Mouse (Mus musculus) liver, embryonic 12.5 days (tissue): ENCODE measurements at regions not wholly inside any gene's neighbourhood (a gene's known extent, or its start where the extent isn't known, plus 50 kb on each side); places are given as distances from the start of the nearest gene placed in this dataset.

Source experiments
- ATAC-seq: fragments of 200-750 bp; cut with Nextera tagmentation; 2 replicates; pipeline ENCODE4 v1.8.0; 2017; ENCODE audit warnings: moderate number of reproducible peaks, mild to moderate bottlenecking, moderate library complexity
- H3K27ac ChIP-seq: fragments of 300-500 bp; sonication (generic); 2 replicates; pipeline ENCODE4 v1.5.1; 2016; ENCODE audit warnings: mild to moderate bottlenecking
- H3K27me3 ChIP-seq: fragments of 300-500 bp; sonication (generic); replicated peaks from 2 replicates; pipeline ENCODE4 v1.6.1; 2016; ENCODE audit warnings: mild to moderate bottlenecking, moderate library complexity
- H3K36me3 ChIP-seq: fragments of 300-500 bp; sonication (generic); 2 replicates; pipeline ENCODE4 v1.6.1; 2016; ENCODE audit warnings: mild to moderate bottlenecking, moderate library complexity
- H3K4me1 ChIP-seq: fragments of 300-500 bp; sonication (generic); 2 replicates; pipeline ENCODE4 v1.6.1; 2016
- H3K4me2 ChIP-seq: fragments of 300-500 bp; sonication (generic); 2 replicates; pipeline ENCODE4 v1.6.1; 2016; ENCODE audit warnings: mild to moderate bottlenecking, moderate library complexity
- H3K4me3 ChIP-seq: fragments of 300-500 bp; sonication (generic); 2 replicates; pipeline ENCODE4 v1.5.1; 2016; ENCODE audit warnings: mild to moderate bottlenecking, moderate library complexity
- H3K9ac ChIP-seq: fragments of 300-500 bp; sonication (generic); 2 replicates; pipeline ENCODE4 v1.6.1; 2016; ENCODE audit warnings: mild to moderate bottlenecking, moderate library complexity
- H3K9me3 ChIP-seq: fragments of 300-500 bp; sonication (generic); replicated peaks from 2 replicates; pipeline ENCODE4 v1.6.1; 2016; ENCODE audit warnings: mild to moderate bottlenecking, moderate library complexity
- WGBS: fragments of 180-500 bp; shearing (Covaris S2); methylation state at CpG from one replicate; pipeline ENCODE4 v1.1.7; 2016; ENCODE audit not compliant: insufficient replicate concordance; 5-methylcytosine and 5-hydroxymethylcytosine counted together

GRCm38 (mm10) chr15:102776218-102776850 lies 54.4 kb upstream of the Calcoco1 start:
- 39% methylated on average over 11 of the region's 11 CpGs for whole genome bisulfite sequencing
- H3K4me3 ChIP-seq = no peak overlapping the region
- peaks cover 21% of the 10 kb centered on the region for H3K27me3 ChIP-seq
- no peak overlapping the region for H3K27ac ChIP-seq
- no peaks in the 10 kb centered on the region for H3K4me1 ChIP-seq
- H3K4me2 ChIP-seq = no peak overlapping the region
- no peak for ATAC-seq
- H3K9ac ChIP-seq = no peak overlapping the region
- no peaks in the 10 kb centered on the region for H3K36me3 ChIP-seq
- H3K9me3 ChIP-seq = no peaks in the 10 kb centered on the region

DNA sequence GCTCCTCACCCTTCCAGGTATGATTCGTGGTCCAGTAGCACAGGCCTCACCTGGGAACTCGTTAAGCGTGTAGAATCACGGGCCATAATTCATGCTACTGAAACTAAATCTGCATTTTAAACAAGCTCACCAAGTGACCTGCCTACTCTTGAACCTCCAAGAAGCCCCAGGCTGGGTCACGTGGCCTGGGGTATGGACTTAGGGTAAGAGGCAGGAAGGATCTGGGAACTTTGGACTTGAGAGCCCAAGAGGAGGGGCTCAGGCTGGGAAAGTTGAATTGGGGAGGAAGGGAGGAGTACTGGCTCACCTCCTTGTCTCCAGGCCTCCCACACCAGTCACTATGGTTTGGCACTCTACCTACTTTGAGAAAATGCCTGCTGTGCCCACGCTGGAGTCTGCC lies 58.6 kb upstream of the Calcoco1 start:
- H3K9me3 ChIP-seq = no peaks in the 10 kb centered on the region
- H3K27me3 ChIP-seq = peaks cover 36% of the 10 kb centered on the region
- H3K4me1 ChIP-seq = no peaks in the 10 kb centered on the region
- WGBS = 58% methylated on average over 6 of the region's 6 CpGs
- no peak overlapping the region for H3K4me3 ChIP-seq
- H3K9ac ChIP-seq = no peak overlapping the region
- H3K36me3 ChIP-seq = no peaks in the 10 kb centered on the region
- no peak for ATAC-seq
- H3K27ac ChIP-seq = no peak overlapping the region
- no peak overlapping the region for H3K4me2 ChIP-seq

- no peak overlapping the region for H3K4me2 ChIP-seq
- peaks cover 54% of the 10 kb centered on the region for H3K27me3 ChIP-seq
- no peaks in the 10 kb centered on the region for H3K4me1 ChIP-seq
- H3K9me3 ChIP-seq = no peaks in the 10 kb centered on the region
- H3K36me3 ChIP-seq = no peaks in the 10 kb centered on the region
- no peak overlapping the region for H3K4me3 ChIP-seq
- ATAC-seq = no peak
- WGBS = 44% methylated on average over 9 of the region's 9 CpGs
- no peak overlapping the region for H3K27ac ChIP-seq
- H3K9ac ChIP-seq = no peak overlapping the region
Measured at GRCm38 (mm10) chr15:102782988-102783799, 61.2 kb upstream of the Calcoco1 start.

DNA sequence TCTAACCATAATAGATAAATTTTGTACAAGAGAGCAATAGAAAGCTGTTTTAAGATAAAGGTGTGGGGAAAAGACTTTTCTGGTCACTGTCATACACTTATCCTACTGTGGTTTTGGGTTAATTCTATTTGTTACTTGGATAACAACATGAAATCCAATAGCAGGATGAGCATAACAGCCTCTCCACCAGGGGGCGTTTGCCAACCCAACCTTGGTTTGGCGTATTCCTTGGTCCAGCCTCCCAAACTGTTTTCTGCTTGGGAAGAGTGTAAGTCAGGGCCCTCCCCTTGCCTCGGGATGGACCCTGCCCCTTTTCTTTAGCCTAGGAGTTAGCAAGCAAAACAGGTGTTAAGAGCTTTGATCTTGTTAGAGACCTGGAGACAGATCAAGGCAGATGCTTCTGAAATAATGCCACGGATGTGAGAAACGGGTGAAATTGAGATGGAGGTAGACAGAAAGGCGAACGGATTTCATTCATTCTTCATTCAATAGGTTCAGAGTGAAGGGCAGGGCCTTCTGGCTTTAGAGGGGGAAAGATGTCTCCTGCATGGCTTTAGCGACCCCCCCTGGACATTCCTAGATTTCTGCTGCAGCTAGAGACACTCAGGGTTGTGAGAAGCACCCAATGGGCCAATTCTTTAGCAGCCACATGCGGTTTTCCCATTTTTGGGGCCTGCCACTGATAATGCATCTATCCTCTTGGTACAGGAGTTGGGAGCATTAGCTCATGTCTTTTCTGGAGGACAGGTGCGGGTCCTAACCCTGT lies 63.3 kb upstream of the Calcoco1 start:
- H3K27me3 ChIP-seq = peaks cover 66% of the 10 kb centered on the region
- no peak overlapping the region for H3K4me3 ChIP-seq
- H3K36me3 ChIP-seq = no peaks in the 10 kb centered on the region
- H3K4me1 ChIP-seq = no peaks in the 10 kb centered on the region
- H3K27ac ChIP-seq = no peak overlapping the region
- ATAC-seq = no peak
- no peak overlapping the region for H3K4me2 ChIP-seq
- no peak overlapping the region for H3K9ac ChIP-seq
- no peaks in the 10 kb centered on the region for H3K9me3 ChIP-seq
- 23% methylated on average over 10 of the region's 10 CpGs for WGBS

DNA sequence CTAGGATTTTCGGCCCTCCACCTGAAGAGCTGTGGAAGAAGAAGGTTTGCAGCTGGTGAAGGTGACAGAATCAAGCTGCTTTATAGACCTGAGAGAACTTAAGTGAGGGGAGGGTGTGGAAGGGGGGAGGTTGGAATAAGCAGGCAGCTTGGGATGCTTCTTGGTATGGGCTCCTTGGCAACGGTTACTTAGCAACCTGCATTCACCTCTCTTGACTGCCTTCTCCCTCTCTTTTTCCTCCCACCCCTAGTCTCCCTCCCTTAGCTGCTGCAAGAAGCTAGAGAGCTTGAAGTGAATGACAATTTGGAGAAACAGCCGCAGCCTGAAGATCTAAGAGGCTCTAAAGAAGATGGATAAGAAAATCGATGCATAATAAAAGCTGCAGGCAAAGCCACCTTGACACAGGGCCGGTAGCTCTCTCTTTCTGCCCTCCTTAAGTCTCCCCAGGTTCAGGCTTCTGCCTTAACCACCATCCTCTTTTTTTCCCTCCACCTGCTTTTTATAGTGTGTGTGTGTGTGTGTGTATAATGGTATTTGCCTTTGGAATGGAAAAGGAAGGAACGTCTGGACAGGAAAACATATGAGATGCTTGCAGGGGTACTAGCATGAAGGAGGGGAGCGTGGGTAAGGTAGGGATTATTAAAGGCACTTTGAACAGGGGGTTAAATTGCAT lies 67.0 kb upstream of the Calcoco1 start:
- H3K9me3 ChIP-seq = no peaks in the 10 kb centered on the region
- H3K9ac ChIP-seq = no peak overlapping the region
- WGBS = 47% methylated on average over 7 of the region's 7 CpGs
- no peak overlapping the region for H3K27ac ChIP-seq
- peaks cover 75% of the 10 kb centered on the region for H3K27me3 ChIP-seq
- no peak overlapping the region for H3K4me3 ChIP-seq
- H3K36me3 ChIP-seq = no peaks in the 10 kb centered on the region
- no peak for ATAC-seq
- no peaks in the 10 kb centered on the region for H3K4me1 ChIP-seq
- H3K4me2 ChIP-seq = no peak overlapping the region

- Histone ChIP-seq H3K27ac (no peak overlapping the region), H3K36me3 (no peaks in the 10 kb centered on the region), H3K4me2 (no peak overlapping the region), H3K4me3 (no peak overlapping the region), H3K4me1 (no peaks in the 10 kb centered on the region), H3K9me3 (no peaks in the 10 kb centered on the region), H3K9ac (no peak overlapping the region), H3K27me3 (peaks cover 30% of the 10 kb centered on the region)
- ATAC-seq = no peak
- 56% methylated on average over 5 of the region's 5 CpGs for WGBS
Measured at GRCm38 (mm10) chr15:102797020-102797618, 75.1 kb upstream of the Calcoco1 start.

GRCm38 (mm10) chr15:102800049-102800448 lies 78.1 kb upstream of the Calcoco1 start:
- H3K4me2 ChIP-seq = no peak overlapping the region
- no peak for ATAC-seq
- H3K27ac ChIP-seq = no peak overlapping the region
- no peaks in the 10 kb centered on the region for H3K9me3 ChIP-seq
- no peaks in the 10 kb centered on the region for H3K4me1 ChIP-seq
- WGBS = 50% methylated on average over 4 of the region's 4 CpGs
- H3K36me3 ChIP-seq = no peaks in the 10 kb centered on the region
- H3K9ac ChIP-seq = no peak overlapping the region
- H3K4me3 ChIP-seq = no peak overlapping the region
- H3K27me3 ChIP-seq = peaks cover 41% of the 10 kb centered on the region

GRCm38 (mm10) chr15:102802265-102802813 lies 80.4 kb upstream of the Calcoco1 start:
- no peaks in the 10 kb centered on the region for H3K36me3 ChIP-seq
- no peak overlapping the region for H3K4me3 ChIP-seq
- H3K27me3 ChIP-seq = peaks cover 35% of the 10 kb centered on the region
- 39% methylated on average over 8 of the region's 8 CpGs for WGBS
- no peaks in the 10 kb centered on the region for H3K4me1 ChIP-seq
- no peak overlapping the region for H3K9ac ChIP-seq
- no peak for ATAC-seq
- H3K4me2 ChIP-seq = no peak overlapping the region
- H3K27ac ChIP-seq = no peak overlapping the region
- H3K9me3 ChIP-seq = no peaks in the 10 kb centered on the region

- no peak overlapping the region for H3K9ac ChIP-seq
- H3K4me3 ChIP-seq = no peak overlapping the region
- no peak overlapping the region for H3K27ac ChIP-seq
- no peaks in the 10 kb centered on the region for H3K4me1 ChIP-seq
- no peaks in the 10 kb centered on the region for H3K9me3 ChIP-seq
- H3K4me2 ChIP-seq = no peak overlapping the region
- H3K27me3 ChIP-seq = peaks cover 18% of the 10 kb centered on the region
- WGBS = 44% methylated on average over 3 of the region's 3 CpGs
- no peaks in the 10 kb centered on the region for H3K36me3 ChIP-seq
- no peak for ATAC-seq
Measured at GRCm38 (mm10) chr15:102807353-102807752, 85.4 kb upstream of the Calcoco1 start.

DNA sequence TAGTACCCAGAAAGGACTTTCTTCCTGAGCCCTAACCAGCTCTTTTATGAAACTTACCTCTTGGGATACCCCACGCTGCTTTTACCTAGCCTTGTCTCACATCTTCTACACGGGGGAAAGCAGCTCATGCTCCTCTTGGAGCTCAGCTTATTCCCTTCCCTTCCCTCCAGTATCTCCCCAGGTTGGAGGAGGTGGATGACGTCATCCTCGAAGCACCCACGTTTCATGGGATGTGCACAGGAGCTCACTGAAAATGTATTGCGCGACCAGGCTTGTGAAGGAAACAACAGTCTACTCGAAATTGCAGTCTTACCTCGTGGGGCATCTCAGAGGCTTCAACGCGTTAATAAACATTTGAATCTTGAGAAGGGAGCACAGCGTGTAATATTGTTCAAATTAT lies 97.2 kb upstream of the Calcoco1 start:
- WGBS = 63% methylated on average over 12 of the region's 12 CpGs
- H3K9ac ChIP-seq = no peak overlapping the region
- ATAC-seq = no peak
- no peaks in the 10 kb centered on the region for H3K9me3 ChIP-seq
- H3K36me3 ChIP-seq = no peaks in the 10 kb centered on the region
- no peaks in the 10 kb centered on the region for H3K4me1 ChIP-seq
- peaks cover 6% of the 10 kb centered on the region; the same call in 1 of the 2 replicates for H3K27me3 ChIP-seq
- H3K4me3 ChIP-seq = no peak overlapping the region
- H3K4me2 ChIP-seq = no peak overlapping the region
- H3K27ac ChIP-seq = no peak overlapping the region

GRCm38 (mm10) chr15:102839688-102840087 lies 81.2 kb upstream of the Hoxc13 start:
- H3K9me3 ChIP-seq = no peaks in the 10 kb centered on the region
- WGBS = 61% methylated on average over 5 of the region's 5 CpGs
- no peaks in the 10 kb centered on the region for H3K36me3 ChIP-seq
- no peaks in the 10 kb centered on the region for H3K4me1 ChIP-seq
- peaks cover 15% of the 10 kb centered on the region; the same call in 1 of the 2 replicates for H3K27me3 ChIP-seq
- H3K4me3 ChIP-seq = no peak overlapping the region
- ATAC-seq = no peak
- H3K9ac ChIP-seq = no peak overlapping the region
- H3K27ac ChIP-seq = no peak overlapping the region
- H3K4me2 ChIP-seq = no peak overlapping the region
